Mouse (Mus musculus): ENCODE measurements at regions not wholly inside any gene's neighbourhood (a gene's known extent, or its start where the extent isn't known, plus 50 kb on each side); places are given as distances from the start of the nearest gene placed in this dataset.
A peak's percentile ranks its signal among the peaks of the same experiment; 100 is the strongest.

GRCm38 (mm10) chr16:78019605-78020285, 281.5 kb upstream of the Cxadr start:
- no peak for DNase-seq (ENCODE audit: low spot score in 2 of 2)

- DNase-seq (ENCODE audit: low spot score in 2 of 2): no peak
Observed at GRCm38 (mm10) chr16:78015401-78015800, 285.9 kb upstream of the Cxadr start.

- DNase-seq (ENCODE audit: low spot score in 2 of 2): no peak
Observed at GRCm38 (mm10) chr16:78013049-78013819, 288.1 kb upstream of the Cxadr start.

GRCm38 (mm10) chr16:78004016-78004415, 297.3 kb upstream of the Cxadr start:
- DNase-seq (ENCODE audit: low spot score in 2 of 2): no peak

GRCm38 (mm10) chr16:77992986-77993385, 308.3 kb upstream of the Cxadr start:
- no peak for DNase-seq (ENCODE audit: low spot score in 2 of 2)

GRCm38 (mm10) chr16:77989791-77990325, 311.4 kb upstream of the Cxadr start:
- DNase-seq (ENCODE audit: low spot score in 2 of 2): no peak

GRCm38 (mm10) chr16:77989139-77989538, 312.1 kb upstream of the Cxadr start:
- DNase-seq (ENCODE audit: low spot score in 2 of 2): no peak

GRCm38 (mm10) chr16:77986884-77987529, 314.3 kb upstream of the Cxadr start:
- DNase-seq (ENCODE audit: low spot score in 2 of 2): peak in 1 of 2 experiments; percentile 6

GRCm38 (mm10) chr16:77948785-77949184, 346.9 kb upstream of the Gm11146 start:
- no peak for DNase-seq (ENCODE audit: low spot score in 2 of 2)

GRCm38 (mm10) chr16:77945442-77945841, 343.5 kb upstream of the Gm11146 start:
- DNase-seq (ENCODE audit: low spot score in 2 of 2): no peak

GRCm38 (mm10) chr16:77931025-77931723, 329.3 kb upstream of the Gm11146 start:
- peak in 1 of 2 experiments; percentile 2 for DNase-seq (ENCODE audit: low spot score in 2 of 2)

- no peak for DNase-seq (ENCODE audit: low spot score in 2 of 2)
Observed at GRCm38 (mm10) chr16:77914160-77915070, 312.5 kb upstream of the Gm11146 start.

- no peak for DNase-seq (ENCODE audit: low spot score in 2 of 2)
Observed at GRCm38 (mm10) chr16:77894247-77894646, 292.4 kb upstream of the Gm11146 start.

- DNase-seq (ENCODE audit: low spot score in 2 of 2): no peak
Observed at GRCm38 (mm10) chr16:77893690-77894089, 291.8 kb upstream of the Gm11146 start.

- no peak for DNase-seq (ENCODE audit: low spot score in 2 of 2)
Observed at GRCm38 (mm10) chr16:77892731-77893130, 290.8 kb upstream of the Gm11146 start.

GRCm38 (mm10) chr16:77889348-77889747, 287.5 kb upstream of the Gm11146 start:
- no peak for DNase-seq (ENCODE audit: low spot score in 2 of 2)

GRCm38 (mm10) chr16:77885060-77885679, 283.3 kb upstream of the Gm11146 start:
- peak in 1 of 2 experiments; percentile 4 for DNase-seq (ENCODE audit: low spot score in 2 of 2)

- no peak for DNase-seq (ENCODE audit: low spot score in 2 of 2)
Observed at GRCm38 (mm10) chr16:77884495-77884894, 282.6 kb upstream of the Gm11146 start.

- DNase-seq (ENCODE audit: low spot score in 2 of 2): no peak
Observed at GRCm38 (mm10) chr16:77877006-77877405, 275.1 kb upstream of the Gm11146 start.

- no peak for DNase-seq (ENCODE audit: low spot score in 2 of 2)
Observed at GRCm38 (mm10) chr16:77863246-77863645, 261.4 kb upstream of the Gm11146 start.

All from right cerebral cortex, adult 2 months (tissue).